Mouse (Mus musculus): ENCODE data around the gene Uhrf2. TPM values are rescaled to one million over a fixed set of nuclear protein-coding genes. Genes with fewer than 3 reads are reported as not detected.
A peak's percentile ranks its signal among the peaks of the same experiment; 100 is the strongest.

Gene Uhrf2
- total RNA-seq, 2 experiments from 2014 or later, result 46.5 to 55.3 TPM

GRCm38 (mm10) chr19:30114919-30115441 lies 84.7 kb downstream of the Uhrf2 start:
- intact Hi-C loops (cut with DNase I), result loop anchor here (5.0 kb wide), 1 partner anchor 83 kb away; the partner anchor contains the start of gene Uhrf2
- no peak for DNase-seq (ENCODE audit: low spot score in 2 of 2)

- intact Hi-C loops (cut with DNase I), result loop anchor here (5.0 kb wide), 1 partner anchor 83 kb away; the partner anchor contains the start of gene Uhrf2
- DNase-seq (ENCODE audit: low spot score in 2 of 2), result no peak
Measured at GRCm38 (mm10) chr19:30115606-30116005, 85.3 kb downstream of the Uhrf2 start.

- DNase-seq (ENCODE audit: low spot score in 2 of 2), result no peak
- intact Hi-C loops (cut with DNase I), result loop anchor here (5.0 kb wide), 1 partner anchor 85 kb away; the partner anchor contains the start of gene Uhrf2
Measured at GRCm38 (mm10) chr19:30117241-30117640, 86.9 kb downstream of the Uhrf2 start.

GRCm38 (mm10) chr19:30117775-30118174 lies 87.5 kb downstream of the Uhrf2 start:
- DNase-seq (ENCODE audit: low spot score in 2 of 2), result peak; percentile 60 to 85
- intact Hi-C loops (cut with DNase I), result loop anchor here (5.0 kb wide), 1 partner anchor 85 kb away; the partner anchor contains the start of gene Uhrf2

- DNase-seq (ENCODE audit: low spot score in 2 of 2), result peak; percentile 47 to 59
- intact Hi-C loops (cut with DNase I), result loop anchor here (5.0 kb wide), 1 partner anchor 86 kb away; the partner anchor contains the start of gene Uhrf2
Measured at GRCm38 (mm10) chr19:30118344-30119312, 88.3 kb downstream of the Uhrf2 start.

- no peak for DNase-seq (ENCODE audit: low spot score in 2 of 2)
- intact Hi-C loops (cut with DNase I), result loop anchor here (5.0 kb wide), 1 partner anchor 298 kb away; no protein-coding TSS in a partner anchor
Measured at GRCm38 (mm10) chr19:30124999-30125669, 94.8 kb downstream of the Uhrf2 start.

GRCm38 (mm10) chr19:30125670-30126059 lies 95.4 kb downstream of the Uhrf2 start:
- intact Hi-C loops (cut with DNase I), result loop anchor here (5.0 kb wide), 1 partner anchor 298 kb away; no protein-coding TSS in a partner anchor
- no peak for DNase-seq (ENCODE audit: low spot score in 2 of 2)

- intact Hi-C loops (cut with DNase I), result loop anchor here (5.0 kb wide), 1 partner anchor 301 kb away; no protein-coding TSS in a partner anchor
- DNase-seq (ENCODE audit: low spot score in 2 of 2), result peak; percentile 61 to 76
Measured at GRCm38 (mm10) chr19:30128177-30128576, 97.9 kb downstream of the Uhrf2 start.

- intact Hi-C loops (cut with DNase I), result no loop called here
Measured at GRCm38 (mm10) chr19:30136308-30136707, 106.0 kb downstream of the Uhrf2 start.

More at GRCm38 (mm10) chr19:30136308-30136707, 106.0 kb downstream of the Uhrf2 start:
- no peak for DNase-seq (ENCODE audit: low spot score in 2 of 2)

Other genes starting within 250 kb of the Uhrf2 start
- gene 9930021J03Rik, start 224.5 kb upstream of the Uhrf2 start, total RNA-seq (2021), result 10 to 100 TPM; 24.8 to 25.9 TPM
- gene Ranbp6, start 217.5 kb upstream of the Uhrf2 start, total RNA-seq (2021), result 10 to 100 TPM; 29.0 to 29.1 TPM
- 10 to 100 TPM; 10.7 to 12.0 TPM for gene Il33, start 105.4 kb upstream of the Uhrf2 start, total RNA-seq (2021)
- not detected for gene Trpd52l3, start 26.7 kb upstream of the Uhrf2 start, total RNA-seq (2021)
- gene Gldc, start 144.9 kb downstream of the Uhrf2 start, total RNA-seq (2021), result 10 to 100 TPM; 18.1 to 18.2 TPM
- not detected for gene Mbl2, start 202.4 kb downstream of the Uhrf2 start, total RNA-seq (2021)

Data from left cerebral cortex, postnatal 14 days (tissue).